Mouse (Mus musculus) testis, adult 10 weeks (tissue): Measurements from ENCODE around the gene Gm4737. TPM values are rescaled to one million over a fixed set of nuclear protein-coding genes. Genes with fewer than 3 reads are reported as not detected.

Experiments used
- polyA plus RNA-seq: library from polyadenylated mRNA; stranded (reverse); fragments of 350-450 nt; fragmentation: Illumina TruSeq; extraction: RNeasy Lipid Tissue Mini Kit (QIAGEN cat#74804); gene quantifications from one replicate; pipeline ENCODE4 v1.2.3, GENCODE M21; 2014; ENCODE audit warnings: low read depth, low replicate concordance

Gene Gm4737
- 1.3 TPM for polyA plus RNA-seq

DNA sequence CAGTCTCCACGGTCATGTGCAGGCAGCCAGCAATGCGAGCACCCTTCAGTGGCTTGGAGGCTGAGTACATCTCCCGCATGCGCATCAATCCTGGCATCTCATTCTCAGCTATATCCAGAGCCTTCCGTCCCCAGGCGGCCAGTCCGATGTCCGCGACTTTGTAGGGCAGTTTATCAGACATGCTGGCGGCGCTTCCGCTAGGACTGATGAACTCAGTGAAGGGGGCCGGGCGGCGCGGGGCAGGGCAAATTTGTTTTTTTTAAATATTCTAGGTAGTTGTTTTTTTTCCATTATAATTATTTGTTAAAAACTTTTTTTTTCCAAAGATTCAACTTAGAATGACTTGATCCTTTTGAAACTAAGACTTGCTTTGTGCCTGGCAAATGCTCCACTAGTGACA, at the start of gene Gm4737:
Gm4737 (minus strand) TSS at position 246 of the 400 bp plus-strand sequence.

DNA sequence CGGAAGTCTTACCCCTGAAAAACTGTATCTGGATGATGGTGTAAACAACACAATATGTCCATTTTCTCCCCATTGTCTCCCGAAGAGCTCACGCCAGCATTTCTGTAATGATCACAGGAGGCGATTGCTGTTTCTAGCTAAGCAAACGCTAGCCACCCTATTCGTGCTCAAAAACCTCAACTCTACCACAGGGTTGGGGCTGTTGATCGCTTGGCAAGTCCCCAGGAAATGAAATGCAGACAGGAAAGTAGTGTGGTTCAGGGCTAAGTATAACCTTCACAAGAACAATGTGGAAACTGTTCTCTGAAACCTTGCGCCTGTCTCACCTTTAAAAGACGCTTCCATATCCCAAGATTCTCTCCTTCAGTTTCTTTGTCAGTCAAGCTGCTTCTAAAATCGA, 34.9 kb downstream of the Gm4737 start, which contains the start of gene Cd96:
Cd96 (minus strand) TSS at position 232 of the 400 bp plus-strand sequence.

Other genes starting within 250 kb of the Gm4737 start
- 3.8 TPM for gene Phldb2, start 201.5 kb downstream of the Gm4737 start, polyA plus RNA-seq
- 0.90 TPM for gene Plcxd2, start 144.9 kb downstream of the Gm4737 start, polyA plus RNA-seq
- gene Cd96, start 34.8 kb downstream of the Gm4737 start, polyA plus RNA-seq = 13.5 TPM